Mouse (Mus musculus): ENCODE data around the gene Nr3c2.

GRCm38 (mm10) chr8:77128006-77128405 lies 228.8 kb downstream of the Nr3c2 start:
- TF ChIP-seq CTCF (IDR thresholded peaks at IDR 0.05; ENCODE audit: low read depth, low read length): no peak
- TF ChIP-seq POLR2A (IDR thresholded peaks at IDR 0.05; ENCODE audit: borderline replicate concordance, low read depth, low read length): no peak
